Mouse (Mus musculus) liver, embryonic 14.5 days (tissue): ENCODE measurements around the gene Ythdf1. TPM values are rescaled to one million over a fixed set of nuclear protein-coding genes. Genes with fewer than 3 reads are reported as not detected.

Experiments used
- ATAC-seq: fragments of 200-750 bp; cut with Nextera tagmentation; 2 replicates; pipeline ENCODE4 v1.8.0; 2017; ENCODE audit warnings: moderate number of reproducible peaks, mild to moderate bottlenecking, moderate library complexity; ENCODE audit not compliant: insufficient read depth
- DNase-seq, 3 experiments: peaks; one replicate each; pipeline ENCODE4 v3.0.0-alpha.2; 2012 to 2013; ENCODE audit warnings: low read depth in 3 of 3, low spot score in 3 of 3
- H3K27ac ChIP-seq: fragments of 300-500 bp; sonication (generic); 2 replicates; pipeline ENCODE4 v1.5.1; 2014; ENCODE audit warnings: moderate library complexity, mild to moderate bottlenecking, control low read depth, inconsistent platforms
- H3K27me3 ChIP-seq: fragments of 300-500 bp; sonication (generic); 2 replicates; pipeline ENCODE4 v1.6.1; 2014; ENCODE audit warnings: mild to moderate bottlenecking, low read length, moderate library complexity; ENCODE audit not compliant: control insufficient read depth, insufficient read depth
- H3K36me3 ChIP-seq: fragments of 300-500 bp; sonication (generic); replicated peaks from 2 replicates; pipeline ENCODE4 v1.6.1; 2014; ENCODE audit warnings: low read depth; ENCODE audit not compliant: control insufficient read depth, insufficient read depth
- H3K4me1 ChIP-seq, 2 experiments: fragments of 200-500 bp in 1 of 2; fragments of 300-500 bp in 1 of 2; sonication (generic) in 1 of 2; replicated peaks; 2 replicates each; pipeline ENCODE4 v1.6.1; 2012 to 2014; ENCODE audit warnings: antibody characterized with exemption in 1 of 2, inconsistent platforms in 1 of 2, low read length in 1 of 2; ENCODE audit not compliant: control insufficient read depth in 2 of 2, insufficient read depth in 2 of 2
- H3K4me2 ChIP-seq: fragments of 300-500 bp; sonication (generic); 2 replicates; pipeline ENCODE4 v1.6.1; 2014; ENCODE audit warnings: low read depth, mild to moderate bottlenecking, control low read depth, moderate library complexity
- H3K4me3 ChIP-seq, 2 experiments: fragments of 200-500 bp in 1 of 2; fragments of 300-500 bp in 1 of 2; sonication (generic) in 1 of 2; 2 replicates each; pipeline ENCODE4 v1.5.1; 2012 to 2014; ENCODE audit warnings: low read depth in 2 of 2, low read length in 2 of 2, mild to moderate bottlenecking in 2 of 2, control low read depth in 1 of 2, inconsistent platforms in 1 of 2, moderate library complexity in 1 of 2; ENCODE audit not compliant: insufficient read depth in 1 of 2
- H3K9ac ChIP-seq: fragments of 300-500 bp; sonication (generic); replicated peaks from 2 replicates; pipeline ENCODE4 v1.6.1; 2014; ENCODE audit warnings: mild to moderate bottlenecking, control low read depth, moderate library complexity
- H3K9me3 ChIP-seq: fragments of 300-500 bp; sonication (generic); 2 replicates; pipeline ENCODE4 v1.6.1; 2016; ENCODE audit warnings: low read length, mixed read lengths; ENCODE audit not compliant: control insufficient read depth
- CTCF ChIP-seq: IDR thresholded peaks from 2 replicates; pipeline ENCODE4 v1.5.1; 2016; ENCODE audit warnings: antibody characterized with exemption, low read depth, control low read depth
- EP300 ChIP-seq: IDR thresholded peaks from 2 replicates; pipeline ENCODE4 v1.6.1; 2016; ENCODE audit warnings: antibody characterized with exemption, low read depth
- WGBS: fragments of 180-500 bp; shearing (Covaris S2); extraction: QIAGEN DNeasy Blood & Tissue Kit; methylation state at CpG from one replicate; pipeline ENCODE4 v1.1.7; 2014; ENCODE audit not compliant: insufficient replicate concordance; 5-methylcytosine and 5-hydroxymethylcytosine counted together
- polyA plus RNA-seq, 2 experiments: library from polyadenylated mRNA; depleted of rRNA in 1 of 2; stranded (reverse) in 1 of 2; unstranded in 1 of 2; fragments of >200 nt; fragmentation: Nextera tagmentation in 1 of 2; extraction: Ambion mirVana in 1 of 2; gene quantifications; 2 replicates each; pipeline versions ENCODE4 v1.2.1 to v1.2.3; 2012 to 2014

The Ythdf1 gene
- polyA plus RNA-seq, 2 experiments: 18.5 to 22.7 TPM

GRCm38 (mm10) chr2:180895837-180896525 is 24.8 kb downstream of the Ythdf1 start:
- Histone ChIP-seq H3K27me3 (peaks cover 55% of the 10 kb centered on the region), H3K9ac (no peak overlapping the region), H3K4me3 (no peak overlapping the region), H3K27ac (no peak overlapping the region), H3K36me3 (no peaks in the 10 kb centered on the region), H3K9me3 (no peaks in the 10 kb centered on the region), H3K4me2 (no peak overlapping the region), H3K4me1 (no peaks in the 10 kb centered on the region)
- ATAC-seq: no peak
- DNase-seq: no peak
- TF ChIP-seq CTCF: no peak
- TF ChIP-seq EP300: no peak
- WGBS: 49% methylated on average over 11 of the region's 11 CpGs

GRCm38 (mm10) chr2:180895321-180895720 is 25.4 kb downstream of the Ythdf1 start:
- 65% methylated on average over 3 of the region's 3 CpGs for WGBS
- no peak overlapping the region for H3K9ac ChIP-seq
- no peak overlapping the region for H3K4me2 ChIP-seq
- no peaks in the 10 kb centered on the region for H3K9me3 ChIP-seq
- H3K27me3 ChIP-seq: peaks cover 62% of the 10 kb centered on the region
- no peak for DNase-seq
- H3K4me3 ChIP-seq: no peak overlapping the region
- no peak for ATAC-seq
- TF ChIP-seq EP300 (no peak), CTCF (no peak)
- H3K36me3 ChIP-seq: no peaks in the 10 kb centered on the region
- H3K4me1 ChIP-seq: no peaks in the 10 kb centered on the region
- no peak overlapping the region for H3K27ac ChIP-seq

- H3K4me2 ChIP-seq: no peak overlapping the region
- no peak overlapping the region for H3K9ac ChIP-seq
- no peak for ATAC-seq
- TF ChIP-seq EP300 (no peak), CTCF (peak; percentile 88)
- WGBS: 1% methylated on average over 13 of the region's 13 CpGs
- no peak overlapping the region for H3K27ac ChIP-seq
- no peaks in the 10 kb centered on the region for H3K4me1 ChIP-seq
- H3K4me3 ChIP-seq: no peak overlapping the region
- no peaks in the 10 kb centered on the region for H3K9me3 ChIP-seq
- H3K36me3 ChIP-seq: no peaks in the 10 kb centered on the region
- DNase-seq: peak; percentile 16 to 44 (median 32)
- H3K27me3 ChIP-seq: peaks cover 68% of the 10 kb centered on the region
These were observed 26.0 kb downstream of the Ythdf1 start for GRCm38 (mm10) chr2:180894734-180895133.

- Histone ChIP-seq H3K4me1 (no peaks in the 10 kb centered on the region), H3K27me3 (peaks cover 74% of the 10 kb centered on the region), H3K27ac (no peak overlapping the region), H3K36me3 (no peaks in the 10 kb centered on the region), H3K9ac (no peak overlapping the region), H3K4me3 (no peak overlapping the region), H3K9me3 (no peaks in the 10 kb centered on the region), H3K4me2 (peak overlapping the region; percentile 8; the same call in 1 of the 2 replicates)
- ATAC-seq: no peak
- under 1% methylated on average over 56 of the region's 57 CpGs for WGBS
- no peak for DNase-seq
- no peak for TF ChIP-seq CTCF
- no peak for TF ChIP-seq EP300
These were observed 26.6 kb downstream of the Ythdf1 start for GRCm38 (mm10) chr2:180894029-180894623.

- H3K9ac ChIP-seq: no peak overlapping the region
- TF ChIP-seq EP300 (no peak), CTCF (no peak)
- H3K27ac ChIP-seq: no peak overlapping the region
- H3K9me3 ChIP-seq: no peaks in the 10 kb centered on the region
- WGBS: 2% methylated on average over 43 of the region's 50 CpGs
- peaks cover 79% of the 10 kb centered on the region for H3K27me3 ChIP-seq
- no peaks in the 10 kb centered on the region for H3K4me1 ChIP-seq
- no peak overlapping the region; a peak in 1 of 4 replicates for H3K4me3 ChIP-seq
- DNase-seq (no peak), ATAC-seq (no peak)
- H3K36me3 ChIP-seq: no peaks in the 10 kb centered on the region
- peak overlapping the region; percentile 40; the same call in 1 of the 2 replicates for H3K4me2 ChIP-seq
These were observed 27.2 kb downstream of the Ythdf1 start for GRCm38 (mm10) chr2:180893537-180894028.
